ENCODE assay signal across 27 mouse cellular contexts in genomic region chr3:35335837-35336236, GRCm38 (mm10).
DNase-seq lines count a peak whose midpoint lies in the region; ATAC-seq and TF ChIP-seq lines count a peak whose summit lies in the region.
"Had no signal": no experiment of that assay in that cellular context is flagged by ENCODE, and none has a peak within 500 bp of the region (broad histone marks: within the 10 kb centered on the region; RNA-seq: fewer than 3 reads in every experiment).

No protein-coding gene starts in this region.

- no peaks in the 10 kb centered on the region for H3K27me3 ChIP-seq in hindbrain, embryonic 10.5 days (ENCODE audit: insufficient read depth, poor library complexity, severe bottlenecking)
- H3K27me3 ChIP-seq in hindbrain, embryonic 14.5 days (ENCODE audit: control insufficient read depth, insufficient read depth, low read length), result no peaks in the 10 kb centered on the region
- H3K27me3 ChIP-seq in lung, embryonic 14.5 days (ENCODE audit: insufficient read depth, low read length), result no peaks in the 10 kb centered on the region
- no peaks in the 10 kb centered on the region for H3K27me3 ChIP-seq in neural tube, embryonic 15.5 days (replicated peaks)
- H3K27me3 ChIP-seq: stomach, embryonic 15.5 days had no signal

- no peak for ATAC-seq in hindbrain, embryonic 14.5 days (ENCODE audit: low FRiP score)
- no peak; the same call in 1 of the 2 replicates for ATAC-seq in lung, embryonic 14.5 days (ENCODE audit: insufficient read depth)
- no peak for ATAC-seq in neural tube, embryonic 15.5 days (ENCODE audit: low FRiP score)
- ATAC-seq: CD4-positive, CD25-positive, alpha-beta regulatory T cell, adult 4 months; intestine, embryonic 16.5 days had no signal

- H3K9ac ChIP-seq in hindbrain, embryonic 14.5 days, result no peak overlapping the region
- H3K9ac ChIP-seq in lung, embryonic 14.5 days, result no peak overlapping the region
- no peak overlapping the region for H3K9ac ChIP-seq in neural tube, embryonic 15.5 days (replicated peaks)
- H3K9ac ChIP-seq: heart, embryonic 13.5 days; limb, embryonic 15.5 days; liver, embryonic 13.5 days; stomach, embryonic 15.5 days had no signal

- no peaks in the 10 kb centered on the region for H3K9me3 ChIP-seq in hindbrain, embryonic 10.5 days
- no peaks in the 10 kb centered on the region for H3K9me3 ChIP-seq in hindbrain, embryonic 14.5 days (ENCODE audit: control insufficient read depth, low read length)
- no peaks in the 10 kb centered on the region for H3K9me3 ChIP-seq in lung, embryonic 14.5 days (ENCODE audit: low read depth, low read length)
- no peaks in the 10 kb centered on the region for H3K9me3 ChIP-seq in neural tube, embryonic 15.5 days (replicated peaks)
- H3K9me3 ChIP-seq: heart, embryonic 13.5 days; limb, embryonic 10.5 days; limb, embryonic 15.5 days; liver, embryonic 13.5 days; stomach, embryonic 15.5 days had no signal

- no peak overlapping the region for H3K4me3 ChIP-seq in hindbrain, embryonic 10.5 days
- no peak overlapping the region for H3K4me3 ChIP-seq in hindbrain, embryonic 14.5 days (replicated peaks; ENCODE audit: low read length)
- no peak overlapping the region for H3K4me3 ChIP-seq in lung, embryonic 14.5 days (ENCODE audit: low read depth, low read length)
- no peak overlapping the region for H3K4me3 ChIP-seq in neural tube, embryonic 15.5 days (replicated peaks)
- H3K4me3 ChIP-seq: erythroblast, embryonic 14.5 days; gastrocnemius, adult 2 months; heart, embryonic 13.5 days; limb, embryonic 10.5 days; limb, embryonic 15.5 days; liver, embryonic 13.5 days; stomach, embryonic 15.5 days had no signal

- peaks cover 49% of the 10 kb centered on the region for H3K4me1 ChIP-seq in hindbrain, embryonic 10.5 days (replicated peaks)
- H3K4me1 ChIP-seq in hindbrain, embryonic 14.5 days (replicated peaks; ENCODE audit: control insufficient read depth, insufficient read depth, low read length), result peaks cover 14% of the 10 kb centered on the region
- H3K4me1 ChIP-seq in lung, embryonic 14.5 days (ENCODE audit: insufficient read depth), result no peaks in the 10 kb centered on the region
- peaks cover 15% of the 10 kb centered on the region for H3K4me1 ChIP-seq in neural tube, embryonic 15.5 days

- H3K36me3 ChIP-seq in hindbrain, embryonic 10.5 days, result no peaks in the 10 kb centered on the region
- no peaks in the 10 kb centered on the region for H3K36me3 ChIP-seq in hindbrain, embryonic 14.5 days (replicated peaks; ENCODE audit: control insufficient read depth, insufficient read depth)
- H3K36me3 ChIP-seq in lung, embryonic 14.5 days (ENCODE audit: insufficient read depth), result no peaks in the 10 kb centered on the region
- H3K36me3 ChIP-seq in neural tube, embryonic 15.5 days, result no peaks in the 10 kb centered on the region
- H3K36me3 ChIP-seq: heart, embryonic 13.5 days; limb, embryonic 10.5 days; limb, embryonic 15.5 days; liver, embryonic 13.5 days; stomach, embryonic 15.5 days had no signal

- TF ChIP-seq CTCF in lung, embryonic 14.5 days (IDR thresholded peaks at IDR 0.05; ENCODE audit: low read depth), result no peak

- WGBS in hindbrain, embryonic 10.5 days, result 61% methylated on average over 5 of the region's 5 CpGs
- WGBS in hindbrain, embryonic 14.5 days, result 38% methylated on average over 5 of the region's 5 CpGs
- 32% methylated on average over 5 of the region's 5 CpGs for WGBS in lung, embryonic 14.5 days
- 38% methylated on average over 5 of the region's 5 CpGs for WGBS in neural tube, embryonic 15.5 days

- DNase-seq in hindbrain, embryonic 10.5 days (ENCODE audit: low spot score), result no peak
- DNase-seq in hindbrain, embryonic 14.5 days (ENCODE audit: low spot score), result no peak
- peak; percentile 49 for DNase-seq in lung, embryonic 14.5 days
- no peak for DNase-seq in lung, postnatal 10 days
- peak; percentile 82 for DNase-seq in retina, postnatal 1 day
- no peak for DNase-seq in retina, embryonic 14.5 days (ENCODE audit: low spot score)
- DNase-seq in frontal cortex, postnatal 36 days (ENCODE audit: low spot score in 2 of 2), result no peak
- DNase-seq: adrenal gland, postnatal 25 days; cerebellum, adult 18-20 months; cerebellum, postnatal 14 days; gastrocnemius, adult 2 months; heart, postnatal 10 days; kidney, adult 8-10 months; kidney, postnatal 4 days; liver, embryonic 13.5 days; lung, adult 18-20 months; lung, postnatal 14 days; right cerebral cortex, postnatal 25 days had no signal

- peak overlapping the region; percentile 70; the same call in 1 of the 2 replicates for H3K27ac ChIP-seq in hindbrain, embryonic 10.5 days
- no peak overlapping the region for H3K27ac ChIP-seq in hindbrain, embryonic 14.5 days
- H3K27ac ChIP-seq in lung, embryonic 14.5 days (ENCODE audit: low read depth), result no peak overlapping the region
- H3K27ac ChIP-seq in neural tube, embryonic 15.5 days (replicated peaks), result 0 out of 2 replicates have a peak overlapping the region, but pooled peaks have one; percentile 28
- H3K27ac ChIP-seq: gastrocnemius, adult 2 months; heart, embryonic 13.5 days; kidney, postnatal 0 days; limb, embryonic 10.5 days; limb, embryonic 15.5 days; liver, embryonic 13.5 days; stomach, embryonic 15.5 days had no signal

- H3K4me2 ChIP-seq in hindbrain, embryonic 14.5 days (replicated peaks), result no peak overlapping the region
- no peak overlapping the region for H3K4me2 ChIP-seq in lung, embryonic 14.5 days
- H3K4me2 ChIP-seq in neural tube, embryonic 15.5 days, result no peak overlapping the region
- H3K4me2 ChIP-seq: heart, embryonic 13.5 days; limb, embryonic 15.5 days; liver, embryonic 13.5 days; stomach, embryonic 15.5 days had no signal

Comparison
In these comparisons a context has a peak if more than half of its experiments do, and no peak if none do; other contexts are left out.
1. DNase-seq: peak in lung, embryonic 14.5 days (single experiment) and retina, postnatal 1 day (single experiment); none in hindbrain, embryonic 10.5 days (single experiment), hindbrain, embryonic 14.5 days (single experiment), lung, postnatal 10 days (single experiment), retina, embryonic 14.5 days (single experiment) and frontal cortex, postnatal 36 days (0 of 2).
2. H3K27ac ChIP-seq: peak in hindbrain, embryonic 10.5 days (single experiment) and neural tube, embryonic 15.5 days (single experiment); none in hindbrain, embryonic 14.5 days (single experiment) and lung, embryonic 14.5 days (single experiment).